Mouse (Mus musculus) stomach, postnatal 0 days (tissue): ENCODE results near the gene Slit3.

Experiments
- CTCF ChIP-seq: IDR thresholded peaks from 2 replicates; pipeline ENCODE4 v1.5.1; 2016; ENCODE audit warnings: antibody characterized with exemption, low read depth, mild to moderate bottlenecking, moderate library complexity
- EP300 ChIP-seq: optimal IDR thresholded peaks from 2 replicates; pipeline ENCODE3; 2016; ENCODE audit warnings: antibody characterized with exemption

DNA sequence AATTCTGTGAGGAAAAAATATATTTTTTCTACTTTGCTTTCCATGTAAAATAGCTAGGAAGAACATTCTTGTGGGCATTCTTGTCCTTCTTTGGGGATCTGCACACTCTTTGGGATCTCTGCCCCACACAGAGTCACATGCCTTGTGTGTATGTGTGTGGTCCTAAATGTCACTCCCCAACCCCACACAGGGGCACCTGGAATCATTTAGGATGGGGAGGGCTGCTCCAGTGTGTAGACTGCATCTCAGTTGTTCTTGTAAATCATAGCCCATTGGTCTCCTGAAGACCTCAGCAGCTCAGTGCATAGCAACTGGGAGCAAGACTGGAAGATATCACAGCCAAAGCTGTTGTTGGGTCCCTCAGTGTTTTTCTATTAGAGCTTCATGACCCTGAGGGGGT, 534.8 kb downstream of the Slit3 start:
- TF ChIP-seq EP300 = no peak
- TF ChIP-seq CTCF = no peak
